Mouse (Mus musculus) lung, postnatal 0 days (tissue): ENCODE data around the gene Nr2f1. TPM values are rescaled to one million over a fixed set of nuclear protein-coding genes. Genes with fewer than 3 reads are reported as not detected.

Experiments
- ATAC-seq: fragments of 200-750 bp; cut with Nextera tagmentation; 2 replicates; pipeline ENCODE4 v1.8.0; 2017; ENCODE audit warnings: moderate library complexity
- DNase-seq: peaks from one replicate; pipeline ENCODE4 v3.0.0-alpha.2; 2016; ENCODE audit warnings: low spot score
- H3K27ac ChIP-seq: fragments of 300-500 bp; sonication (generic); 2 replicates; pipeline ENCODE4 v1.5.1; 2014; ENCODE audit warnings: antibody characterized with exemption, mild to moderate bottlenecking, low read length, mixed read lengths
- H3K27me3 ChIP-seq: fragments of 300-500 bp; sonication (generic); replicated peaks from 2 replicates; pipeline ENCODE4 v1.6.1; 2014; ENCODE audit warnings: low read length, mixed read lengths; ENCODE audit not compliant: insufficient read depth
- H3K36me3 ChIP-seq: fragments of 300-500 bp; sonication (generic); 2 replicates; pipeline ENCODE4 v1.6.1; 2014; ENCODE audit warnings: low read length, mixed read lengths; ENCODE audit not compliant: insufficient read depth
- H3K4me1 ChIP-seq: fragments of 300-500 bp; sonication (generic); 2 replicates; pipeline ENCODE4 v1.6.1; 2014; ENCODE audit warnings: antibody characterized with exemption, low read depth, low read length, mixed read lengths; ENCODE audit not compliant: insufficient read depth
- H3K4me2 ChIP-seq: fragments of 300-500 bp; sonication (generic); replicated peaks from 2 replicates; pipeline ENCODE4 v1.6.1; 2014; ENCODE audit warnings: low read depth, mild to moderate bottlenecking, low read length, moderate library complexity, mixed read lengths
- H3K4me3 ChIP-seq: fragments of 300-500 bp; sonication (generic); 2 replicates; pipeline ENCODE4 v1.5.1; 2014; ENCODE audit warnings: low read depth, low read length
- H3K9ac ChIP-seq: fragments of 300-500 bp; sonication (generic); replicated peaks from 2 replicates; pipeline ENCODE4 v1.6.1; 2014; ENCODE audit warnings: low read depth, mild to moderate bottlenecking
- H3K9me3 ChIP-seq: fragments of 300-500 bp; sonication (generic); 2 replicates; pipeline ENCODE4 v1.6.1; 2016; ENCODE audit warnings: low read length, mixed read lengths
- CTCF ChIP-seq: IDR thresholded peaks from 2 replicates; pipeline ENCODE4 v1.5.1; 2016; ENCODE audit warnings: antibody characterized with exemption, mild to moderate bottlenecking
- EP300 ChIP-seq: IDR thresholded peaks from 2 replicates; pipeline ENCODE4 v1.6.1; 2016; ENCODE audit warnings: antibody characterized with exemption, mild to moderate bottlenecking, control low read depth
- WGBS: fragments of 180-500 bp; shearing (Covaris S2); extraction: QIAGEN DNeasy Blood & Tissue Kit; methylation state at CpG from one replicate; pipeline ENCODE4 v1.1.7; 2014; 5-methylcytosine and 5-hydroxymethylcytosine counted together
- polyA plus RNA-seq: library from polyadenylated mRNA; unstranded; fragments of >200 nt; fragmentation: Nextera tagmentation; extraction: Ambion mirVana; gene quantifications from 2 replicates; pipeline ENCODE4 v1.2.1, GENCODE M21; 2015

Gene Nr2f1
- polyA plus RNA-seq, 1 experiment from 2014 or later: 4.0 TPM

DNA sequence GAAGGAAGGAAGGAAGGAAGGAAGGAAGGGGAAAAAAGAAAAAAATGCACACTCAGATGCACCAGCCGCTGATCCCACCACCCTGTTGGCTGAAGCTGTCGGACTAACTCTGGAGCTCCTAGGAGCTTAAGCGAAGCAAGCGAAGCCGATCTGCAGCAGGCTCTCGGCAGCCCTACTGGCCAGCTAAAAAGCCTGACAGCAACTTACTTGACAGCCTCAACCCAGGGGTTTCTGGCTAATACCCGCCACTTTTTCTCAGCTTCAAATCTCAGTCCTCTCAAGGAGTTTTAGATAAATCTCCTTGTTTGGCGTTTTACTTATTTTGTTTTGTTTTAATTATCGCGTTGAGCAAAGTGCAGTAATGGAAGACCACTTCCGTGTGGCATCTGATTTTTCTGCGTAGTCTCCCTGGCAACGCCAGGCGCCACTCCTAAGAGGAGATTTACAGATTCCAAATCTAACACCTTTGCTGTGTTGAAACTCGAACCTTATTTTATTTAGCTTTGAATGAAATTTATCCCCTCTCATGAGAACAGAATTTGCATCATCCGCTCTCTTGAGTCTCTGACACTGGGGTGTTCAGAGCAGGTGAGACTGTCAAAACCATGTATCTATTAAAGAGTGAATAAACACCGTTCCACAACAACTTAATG is 27.4 kb downstream of the Nr2f1 start:
- Histone ChIP-seq H3K36me3 (no peaks in the 10 kb centered on the region), H3K4me3 (no peak overlapping the region), H3K27ac (no peak overlapping the region), H3K9me3 (no peaks in the 10 kb centered on the region), H3K4me1 (no peaks in the 10 kb centered on the region), H3K27me3 (peaks cover 41% of the 10 kb centered on the region), H3K4me2 (no peak overlapping the region), H3K9ac (no peak overlapping the region)
- 5% methylated on average over 17 of the region's 17 CpGs for WGBS
- ATAC-seq (no peak), DNase-seq (no peak)
- TF ChIP-seq EP300 (no peak), CTCF (no peak)

DNA sequence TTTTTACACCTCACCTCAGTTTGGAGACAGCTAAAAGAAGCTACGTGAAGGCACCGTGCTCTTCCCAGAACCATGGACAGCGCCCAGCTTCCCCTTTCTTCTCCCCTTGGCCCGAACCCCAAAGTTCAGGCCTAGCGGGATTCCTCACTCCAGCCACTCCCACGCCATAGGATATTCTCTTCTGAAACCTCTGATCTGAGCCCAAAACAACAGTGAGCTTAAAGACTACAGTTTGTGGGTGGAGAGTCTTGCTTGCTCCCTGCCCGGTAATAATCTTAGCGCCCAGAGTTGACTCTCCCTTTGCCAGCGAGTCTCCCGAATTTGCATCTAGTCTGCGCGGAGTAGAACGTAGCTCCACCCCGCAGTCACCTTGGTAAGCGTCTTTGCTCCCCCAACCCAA is 28.2 kb downstream of the Nr2f1 start:
- H3K9ac ChIP-seq: no peak overlapping the region
- peaks cover 34% of the 10 kb centered on the region for H3K27me3 ChIP-seq
- DNase-seq (peak; percentile 53), ATAC-seq (no peak)
- no peaks in the 10 kb centered on the region for H3K36me3 ChIP-seq
- WGBS: under 1% methylated on average over 15 of the region's 15 CpGs
- no peak for TF ChIP-seq EP300
- no peak for TF ChIP-seq CTCF
- H3K9me3 ChIP-seq: no peaks in the 10 kb centered on the region
- no peak overlapping the region for H3K4me3 ChIP-seq
- no peaks in the 10 kb centered on the region for H3K4me1 ChIP-seq
- H3K27ac ChIP-seq: no peak overlapping the region
- no peak overlapping the region for H3K4me2 ChIP-seq

DNA sequence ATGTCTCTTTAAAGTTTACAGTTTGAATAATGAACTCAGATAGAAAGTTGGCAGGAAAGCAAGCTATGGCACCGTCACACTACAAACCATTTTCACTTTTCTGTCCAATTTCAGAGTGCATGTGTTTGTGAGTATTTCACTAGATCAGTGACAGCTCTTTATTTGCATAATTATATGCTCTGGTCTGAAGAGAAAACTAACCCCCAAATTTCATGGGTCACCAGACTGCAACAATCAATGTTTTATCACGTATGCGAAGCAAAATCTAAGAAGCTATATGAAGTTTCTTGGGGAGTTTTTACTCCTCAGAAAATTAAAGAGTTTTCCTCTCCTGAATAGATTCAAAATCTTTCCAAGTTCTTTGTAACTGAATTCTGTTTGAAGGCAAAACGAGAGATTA is 31.4 kb downstream of the Nr2f1 start:
- Histone ChIP-seq H3K36me3 (no peaks in the 10 kb centered on the region), H3K4me2 (no peak overlapping the region), H3K4me1 (no peaks in the 10 kb centered on the region), H3K27me3 (peaks cover 11% of the 10 kb centered on the region), H3K4me3 (no peak overlapping the region), H3K9ac (no peak overlapping the region), H3K27ac (no peak overlapping the region), H3K9me3 (no peaks in the 10 kb centered on the region)
- no peak for ATAC-seq
- no peak for DNase-seq
- 50% methylated on average over 4 of the region's 4 CpGs for WGBS
- no peak for TF ChIP-seq EP300
- TF ChIP-seq CTCF: no peak

DNA sequence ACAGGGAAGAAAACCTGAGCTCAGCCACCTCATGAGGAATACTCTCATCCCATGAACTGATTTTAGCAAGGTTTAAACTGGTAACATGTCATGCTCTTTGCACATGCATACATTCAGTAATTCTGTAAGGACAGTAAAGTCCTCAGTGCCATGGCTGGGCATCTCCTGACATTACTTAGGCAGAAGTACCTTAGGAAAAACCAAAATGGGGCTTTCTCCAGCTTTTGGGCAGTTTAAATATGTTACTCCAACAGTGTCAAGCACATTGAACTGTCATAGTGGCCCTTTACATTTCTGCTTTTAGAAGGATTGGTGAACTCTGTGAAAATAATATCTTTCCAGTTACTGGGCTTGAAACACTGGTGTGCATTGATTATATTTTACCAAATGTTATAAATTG is 34.6 kb downstream of the Nr2f1 start:
- H3K4me1 ChIP-seq: no peaks in the 10 kb centered on the region
- no peak overlapping the region for H3K4me3 ChIP-seq
- no peak for TF ChIP-seq EP300
- no peak for TF ChIP-seq CTCF
- H3K9me3 ChIP-seq: no peaks in the 10 kb centered on the region
- H3K27ac ChIP-seq: no peak overlapping the region
- no peaks in the 10 kb centered on the region for H3K36me3 ChIP-seq
- no peak overlapping the region for H3K4me2 ChIP-seq
- H3K9ac ChIP-seq: no peak overlapping the region
- no peaks in the 10 kb centered on the region; the same call in 1 of the 2 replicates for H3K27me3 ChIP-seq
- ATAC-seq (no peak), DNase-seq (no peak)

DNA sequence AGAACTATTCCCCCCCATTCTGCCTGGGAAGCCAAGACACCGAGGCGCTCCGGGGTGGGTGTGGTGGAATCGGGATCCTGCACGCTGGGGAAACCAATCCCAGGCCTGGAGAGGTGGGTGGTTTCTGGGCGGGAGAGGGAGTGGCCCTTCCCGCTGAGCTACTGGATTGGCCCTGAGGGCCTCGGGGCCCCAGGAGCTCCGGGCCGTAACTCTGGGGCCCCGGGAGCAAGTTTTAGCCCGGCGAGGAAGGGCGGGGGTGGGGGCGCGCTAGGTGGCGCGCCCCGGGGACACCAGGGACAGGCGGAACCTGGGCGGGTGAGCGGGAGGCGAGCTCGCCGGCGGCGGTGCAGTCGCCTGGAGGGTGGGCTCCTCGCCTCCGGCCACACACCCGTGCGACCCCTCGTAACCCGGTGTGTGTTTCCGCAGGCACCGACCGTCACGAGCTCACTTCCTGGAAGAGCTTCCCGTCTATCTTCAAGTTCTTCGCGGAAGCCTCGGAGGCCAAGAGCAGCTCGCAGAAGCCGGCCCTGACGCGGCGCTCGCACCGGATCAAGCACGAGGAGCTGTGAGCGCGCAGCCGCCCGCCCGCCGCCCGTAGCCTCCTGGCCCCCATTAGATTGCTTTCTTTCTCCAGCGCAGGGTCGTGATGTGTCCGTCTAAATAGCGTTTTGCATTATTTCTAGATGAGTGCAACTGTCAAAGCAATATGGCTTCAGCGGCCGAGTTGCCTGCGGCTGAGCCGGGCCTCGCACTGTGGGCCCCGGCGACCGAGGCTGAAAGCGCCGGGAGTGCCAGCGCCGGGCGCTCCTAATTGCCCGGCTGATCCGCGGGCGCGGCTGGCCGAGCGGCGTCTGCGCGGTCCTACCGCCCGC is 36.2 kb downstream of the Nr2f1 start:
- under 1% methylated on average over 72 of the region's 86 CpGs for WGBS
- Histone ChIP-seq H3K4me3 (peak overlapping the region; percentile 52), H3K36me3 (no peaks in the 10 kb centered on the region), H3K4me1 (no peaks in the 10 kb centered on the region), H3K27me3 (no peaks in the 10 kb centered on the region; the same call in 1 of the 2 replicates), H3K4me2 (peak overlapping the region; percentile 99), H3K9me3 (no peaks in the 10 kb centered on the region), H3K9ac (0 out of 2 replicates have a peak overlapping the region, but pooled peaks have one; percentile 24), H3K27ac (no peak overlapping the region)
- ATAC-seq: peak; percentile 95
- peak; percentile 52 for TF ChIP-seq CTCF
- TF ChIP-seq EP300: no peak
- peak; percentile 82 for DNase-seq

DNA sequence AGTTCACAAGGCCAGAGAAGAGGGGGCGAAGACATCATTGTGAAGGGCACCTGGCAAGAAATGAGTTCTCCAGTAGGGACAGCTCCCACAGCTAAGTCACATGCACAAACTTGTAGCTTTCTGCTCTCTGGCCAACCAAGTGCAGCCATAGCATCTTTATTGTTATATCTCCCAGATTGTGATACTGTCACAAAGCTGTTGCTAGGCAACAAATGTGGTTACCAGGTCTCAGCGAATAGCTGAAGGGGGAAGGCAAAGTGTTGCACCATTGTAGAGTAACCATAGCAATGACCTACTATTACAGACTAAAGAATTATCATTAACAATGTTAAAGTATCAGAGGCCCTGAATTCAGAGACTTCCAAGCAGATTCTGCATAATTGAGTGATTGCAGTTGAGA is 37.4 kb downstream of the Nr2f1 start:
- DNase-seq: no peak
- Histone ChIP-seq H3K36me3 (no peaks in the 10 kb centered on the region), H3K4me1 (no peaks in the 10 kb centered on the region), H3K4me3 (no peak overlapping the region), H3K9me3 (no peaks in the 10 kb centered on the region), H3K27ac (no peak overlapping the region), H3K4me2 (no peak overlapping the region), H3K9ac (no peak overlapping the region), H3K27me3 (no peaks in the 10 kb centered on the region; the same call in 1 of the 2 replicates)
- no peak for ATAC-seq
- TF ChIP-seq CTCF (no peak), EP300 (no peak)
- 53% methylated on average over 2 of the region's 2 CpGs for WGBS
